Mouse (Mus musculus) MEL-GATA-1-ER (cell line): Measurements from ENCODE around the gene Olfr314.
"Not testable (repeated sequence)": the region's sequence is repeated elsewhere in the genome, so short reads cannot be mapped to it uniquely, and the experiment has no call there.

Experiments
- DNase-seq: peaks from one replicate; pipeline ENCODE4 v3.0.0-alpha.2; 2012; ENCODE audit warnings: low read depth; ENCODE audit errors: extremely low read depth

Gene Olfr314

DNA sequence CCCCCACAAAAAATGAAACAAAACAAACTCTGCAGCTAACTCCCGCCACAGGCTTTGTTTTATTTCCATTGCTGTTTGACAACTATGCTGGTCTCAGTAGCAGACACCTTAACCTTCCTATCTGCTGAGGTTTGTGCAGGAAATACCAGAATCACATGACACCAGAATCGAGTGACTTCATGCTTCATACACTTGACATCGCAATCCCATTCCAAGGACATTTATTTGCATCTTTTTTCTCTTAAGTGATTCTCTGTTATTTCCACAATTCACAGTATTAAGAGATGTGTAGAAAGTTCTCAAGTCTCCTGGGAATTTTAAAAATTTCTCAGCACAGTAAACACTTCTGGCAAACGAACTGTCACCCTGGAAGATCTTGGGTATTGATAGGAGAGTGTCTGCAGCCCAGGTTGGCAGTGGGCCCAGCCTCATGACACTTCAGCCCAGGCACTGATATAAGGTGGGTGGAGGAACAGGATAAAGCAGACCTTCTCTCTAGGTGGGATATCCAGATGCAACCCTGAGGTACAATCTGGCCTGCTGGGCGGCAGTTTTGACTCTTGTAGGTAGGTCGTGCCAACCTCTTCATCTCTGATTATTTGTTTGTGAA lies at the start of gene Olfr314:
Olfr314 (plus strand) TSS at position 473 of the 610 bp plus-strand sequence.
- no peak for DNase-seq

DNA sequence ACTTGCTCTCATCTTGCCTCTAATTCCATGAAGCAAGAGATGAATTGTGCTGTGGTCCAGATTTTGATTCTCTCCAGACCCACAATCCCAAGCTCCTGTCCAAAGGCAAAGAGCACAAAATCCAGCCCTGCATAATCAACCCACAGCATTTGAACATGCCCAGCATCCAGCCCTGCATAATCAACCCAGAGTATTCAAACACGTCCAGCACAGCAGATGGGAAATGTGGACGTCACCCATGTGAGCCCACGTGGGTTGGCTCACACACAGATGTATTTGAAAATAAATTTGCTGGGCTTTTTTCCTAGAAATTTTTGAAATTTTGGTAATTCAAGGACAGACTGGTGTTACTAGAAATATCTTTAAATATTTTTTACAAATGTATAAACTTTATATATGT lies 49.4 kb upstream of the Olfr314 start:
- DNase-seq: no peak

DNA sequence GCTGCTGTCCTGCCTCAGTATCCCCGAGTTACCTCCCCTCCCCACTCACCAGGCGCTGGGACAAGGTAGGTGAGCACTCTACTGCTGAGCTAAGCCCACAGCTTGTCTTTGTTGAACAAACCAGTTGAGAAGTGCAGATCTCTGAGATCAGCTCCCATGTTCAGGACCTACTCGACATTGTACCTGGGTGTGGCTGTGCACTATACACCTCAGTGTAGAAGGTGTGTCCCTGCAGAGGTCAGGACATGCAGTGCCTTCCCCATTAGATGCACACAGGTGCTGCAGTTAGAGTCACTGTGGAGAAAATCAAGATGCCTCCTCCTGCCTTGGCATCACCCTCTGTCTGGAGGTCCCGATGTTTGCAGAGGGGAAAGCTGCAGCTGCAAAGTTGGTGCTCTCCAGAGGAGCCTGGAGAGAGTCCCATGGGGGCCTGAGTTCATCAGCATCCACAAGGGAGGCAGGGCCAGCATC lies 43.9 kb upstream of the Olfr314 start, which contains the start of gene Olfr317:
Olfr317 (minus strand) TSS at position 421 of the 471 bp plus-strand sequence.
- DNase-seq: no peak

DNA sequence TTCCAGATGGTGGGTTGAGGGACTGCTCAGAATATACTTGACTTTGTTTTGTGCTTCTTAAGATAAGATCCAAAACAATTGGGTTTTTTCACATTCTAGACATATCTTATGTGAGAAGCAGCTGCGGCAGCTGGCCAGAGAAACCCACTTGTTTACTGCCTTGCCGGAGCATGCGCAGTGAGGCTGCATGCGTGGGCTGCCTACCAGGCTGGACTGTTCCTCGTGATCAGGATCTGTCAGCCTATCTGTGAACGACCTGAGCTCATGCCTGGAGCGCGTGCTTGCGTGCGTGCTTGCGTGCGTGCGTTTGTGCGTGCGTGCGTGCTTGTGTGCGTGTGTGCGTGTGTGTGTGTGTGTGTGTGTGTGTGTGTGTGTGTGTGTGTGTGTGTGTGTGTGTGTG lies 31.7 kb upstream of the Olfr314 start:
- DNase-seq: not testable (repeated sequence)

DNA sequence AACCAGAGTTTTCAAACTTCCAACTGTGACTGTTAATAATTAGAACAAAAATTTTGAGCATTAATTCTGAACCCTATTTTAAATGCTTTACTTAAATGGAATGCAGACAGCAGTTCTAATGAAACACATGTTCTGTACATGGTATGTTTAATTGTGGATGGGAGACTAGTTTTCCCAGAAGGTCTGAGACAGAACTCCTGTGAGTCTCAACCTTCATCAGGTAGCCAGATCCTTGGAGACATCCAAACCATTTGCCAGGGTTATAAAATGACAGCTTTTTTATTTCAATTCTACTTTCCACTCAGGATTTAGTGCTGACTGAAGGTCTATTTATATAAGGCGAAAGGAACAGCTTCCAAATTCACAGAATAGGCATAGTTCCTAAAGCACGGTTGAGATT lies 30.3 kb upstream of the Olfr314 start, which contains the start of gene Olfr316:
Olfr316 (plus strand) TSS at position 301 of the 400 bp plus-strand sequence.
- no peak for DNase-seq

DNA sequence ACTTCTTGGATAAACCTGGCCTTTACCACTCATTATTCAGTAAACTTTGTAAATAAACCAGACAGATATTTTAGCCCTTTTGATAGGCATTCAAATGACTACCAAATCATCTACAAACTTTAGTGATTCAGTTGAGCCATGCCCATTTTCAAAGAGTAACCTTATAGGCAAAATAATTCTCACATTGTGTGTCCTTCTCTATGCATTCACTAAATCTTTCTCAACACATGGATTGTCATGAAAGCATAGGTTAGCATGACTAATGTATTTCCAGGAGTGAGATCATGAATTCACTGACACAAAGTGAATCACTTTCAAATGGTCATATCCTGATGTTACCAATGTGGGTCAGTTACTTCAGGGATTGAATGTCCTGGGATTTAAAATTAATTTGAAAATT lies 9.9 kb upstream of the Olfr314 start, which contains the start of gene Olfr315:
Olfr315 (plus strand) TSS at position 301 of the 400 bp plus-strand sequence.
- DNase-seq: no peak

DNA sequence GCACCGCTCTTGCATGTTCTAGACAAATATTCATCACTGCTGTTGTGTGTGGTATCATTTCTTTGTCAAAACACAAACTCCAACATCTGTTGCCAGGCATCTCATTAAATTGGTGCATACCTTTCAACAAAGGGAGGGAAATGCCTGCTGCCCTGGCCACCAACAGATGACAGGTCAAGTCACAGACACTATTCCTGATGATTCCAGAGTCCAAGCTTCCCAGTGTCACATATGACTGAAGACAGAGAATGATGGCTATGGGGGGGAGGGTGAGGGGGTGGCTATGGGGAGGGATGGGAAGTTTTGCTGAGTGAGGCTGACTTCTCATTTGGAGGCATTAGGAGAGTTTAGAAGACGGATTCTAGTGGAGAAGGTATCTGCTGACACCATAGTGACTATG lies 1.4 kb downstream of the Olfr314 start:
- DNase-seq: no peak

DNA sequence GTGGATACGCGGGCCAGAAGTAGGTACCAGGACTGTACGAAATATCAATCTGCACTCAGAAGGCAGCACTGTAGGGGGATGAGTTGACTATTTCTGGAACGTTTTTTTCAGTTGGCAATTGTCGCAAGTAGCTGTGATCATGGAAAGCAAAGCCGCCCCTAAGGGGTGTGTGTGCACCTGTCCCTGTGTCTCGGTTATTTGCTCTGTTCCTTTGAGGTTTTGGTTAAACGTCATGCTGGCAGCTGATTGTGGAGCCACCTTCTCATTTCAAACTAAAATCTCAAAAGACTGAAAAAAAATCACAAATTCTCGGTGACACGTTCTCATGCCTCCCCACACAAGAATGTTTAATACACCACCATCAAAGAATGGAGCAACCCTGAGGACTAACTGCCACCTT lies 4.9 kb downstream of the Olfr314 start:
- DNase-seq: no peak

DNA sequence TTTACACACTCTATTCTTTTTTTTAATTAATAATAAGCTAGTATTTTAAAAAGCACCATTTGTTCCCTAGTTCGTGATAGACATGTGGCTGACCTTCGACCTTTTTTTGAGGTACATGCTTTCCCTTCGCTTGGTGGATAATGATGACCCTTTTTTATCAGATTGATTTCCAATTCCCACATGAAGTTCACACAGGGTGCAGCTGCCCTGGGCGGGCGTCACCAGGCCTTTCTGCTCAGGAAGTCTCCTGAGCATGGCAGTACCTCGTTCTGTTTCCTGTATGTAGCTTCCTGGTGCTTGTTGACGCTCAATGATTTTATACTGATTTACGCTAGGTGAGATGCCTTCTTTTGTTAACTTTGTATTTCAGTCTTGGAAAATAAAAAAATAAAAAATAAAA lies 5.6 kb downstream of the Olfr314 start:
- no peak for DNase-seq

DNA sequence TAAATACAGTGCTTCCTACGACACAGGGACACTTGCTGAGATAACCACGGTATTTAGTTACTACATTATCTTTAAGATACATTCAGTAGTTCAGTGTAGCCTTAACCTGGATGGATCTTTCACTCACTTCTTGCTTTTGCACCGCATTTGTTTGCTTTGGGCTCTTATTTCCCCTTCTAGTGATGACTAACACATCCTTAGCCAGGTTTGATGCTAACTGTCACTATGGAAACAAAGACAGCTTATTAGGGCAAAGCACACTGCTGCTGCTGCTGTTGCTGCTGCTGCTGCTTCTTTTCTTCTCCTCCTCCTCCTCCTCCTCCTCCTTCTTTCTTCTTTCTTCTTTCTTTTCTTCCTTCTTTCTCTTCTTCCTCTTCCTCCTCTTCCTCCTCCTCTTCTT lies 6.8 kb downstream of the Olfr314 start:
- DNase-seq: no peak

DNA sequence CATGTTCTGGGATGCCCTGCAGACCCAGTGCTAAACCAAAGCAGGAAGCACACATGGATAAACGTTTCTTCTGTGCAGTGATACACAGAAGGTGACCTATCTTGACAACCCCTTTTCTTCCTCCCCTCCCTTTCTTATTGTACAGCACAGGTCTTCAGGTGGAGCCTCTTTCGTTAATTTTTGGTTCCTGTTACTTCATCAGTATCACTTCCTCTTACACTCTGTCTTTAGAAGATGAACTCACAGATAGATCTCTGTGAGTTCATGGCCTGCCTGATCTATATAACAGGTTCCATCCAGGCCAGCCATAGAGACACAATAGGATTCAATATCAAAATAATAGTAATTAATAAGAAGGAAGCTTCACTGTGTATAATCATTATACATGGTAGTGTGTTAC lies 7.3 kb downstream of the Olfr314 start:
- no peak for DNase-seq

DNA sequence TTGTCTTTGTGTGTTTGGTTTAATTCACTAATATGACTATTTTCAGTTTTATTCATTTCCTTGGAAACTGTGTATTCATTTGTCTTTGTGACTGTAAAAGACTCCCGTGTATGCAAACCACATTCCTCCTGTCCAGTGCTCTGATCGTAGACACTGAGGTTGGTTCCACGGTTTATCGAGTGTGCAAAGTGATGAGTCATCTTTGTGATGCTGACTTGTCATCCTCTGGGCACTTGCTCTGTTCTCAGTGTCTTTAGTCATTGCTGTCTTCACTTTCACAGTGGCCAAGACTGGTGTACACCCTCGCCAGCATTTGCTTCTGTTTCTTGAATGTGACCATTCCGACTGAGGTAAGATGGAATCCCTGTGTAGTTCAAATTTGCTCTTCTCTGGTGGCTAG lies 7.9 kb downstream of the Olfr314 start:
- DNase-seq: no peak

DNA sequence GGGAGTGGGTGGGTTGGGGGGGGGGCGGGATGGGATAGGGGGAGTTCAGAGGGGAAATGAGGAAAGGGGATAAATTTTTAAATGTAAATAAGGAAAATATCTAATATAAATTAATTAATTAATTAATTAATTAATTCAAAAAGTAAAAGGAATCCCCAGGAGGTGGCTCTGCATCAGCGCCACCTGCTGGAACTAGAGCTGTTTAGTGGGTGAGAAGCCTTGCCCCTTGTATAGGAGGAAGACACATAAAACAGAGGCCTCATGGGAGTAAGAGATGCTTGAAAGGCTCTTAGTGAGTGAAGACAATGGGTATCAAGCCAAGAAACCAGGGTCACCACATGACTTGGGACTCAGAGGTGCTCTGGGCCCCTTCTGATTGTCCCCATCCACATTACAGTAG lies 13.1 kb downstream of the Olfr314 start:
- DNase-seq: no peak

DNA sequence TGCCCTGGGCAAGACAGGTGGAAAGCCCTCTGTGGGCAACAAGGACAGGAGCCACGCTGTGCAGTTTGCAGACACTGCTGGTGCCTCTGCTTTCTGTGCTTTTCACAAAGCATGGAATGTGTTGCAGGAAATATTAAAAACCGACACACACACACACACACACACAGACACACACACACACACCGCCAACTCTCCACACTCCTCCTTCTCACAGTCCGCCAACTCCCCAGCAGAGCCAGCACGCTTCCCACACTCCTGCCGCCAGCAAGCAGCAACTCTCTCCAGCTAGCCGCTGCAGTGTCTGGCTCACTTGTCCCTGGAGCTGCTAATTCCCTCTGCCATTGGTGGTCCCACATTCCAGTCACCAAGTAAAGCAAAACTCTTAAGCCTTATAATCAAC lies 14.1 kb downstream of the Olfr314 start:
- DNase-seq: no peak

DNA sequence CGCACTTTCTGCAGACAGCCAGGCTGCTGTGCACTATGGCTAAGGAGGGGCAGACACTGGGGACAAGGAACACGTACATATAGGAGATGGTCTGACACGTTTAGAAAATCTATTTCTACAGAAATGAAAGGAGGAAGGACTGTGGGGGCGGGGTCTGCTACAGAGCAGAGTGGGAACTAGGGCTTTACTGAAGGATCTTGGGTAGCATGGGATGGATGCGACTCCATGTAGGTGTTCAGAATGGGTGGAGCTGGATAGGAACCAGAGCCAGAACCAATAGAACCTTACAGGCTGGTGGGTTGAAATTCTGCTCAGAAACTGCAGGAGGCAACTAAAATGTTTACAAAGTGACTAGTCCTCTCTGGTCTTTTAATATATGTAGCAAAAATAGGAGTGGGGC lies 17.0 kb downstream of the Olfr314 start:
- no peak for DNase-seq

DNA sequence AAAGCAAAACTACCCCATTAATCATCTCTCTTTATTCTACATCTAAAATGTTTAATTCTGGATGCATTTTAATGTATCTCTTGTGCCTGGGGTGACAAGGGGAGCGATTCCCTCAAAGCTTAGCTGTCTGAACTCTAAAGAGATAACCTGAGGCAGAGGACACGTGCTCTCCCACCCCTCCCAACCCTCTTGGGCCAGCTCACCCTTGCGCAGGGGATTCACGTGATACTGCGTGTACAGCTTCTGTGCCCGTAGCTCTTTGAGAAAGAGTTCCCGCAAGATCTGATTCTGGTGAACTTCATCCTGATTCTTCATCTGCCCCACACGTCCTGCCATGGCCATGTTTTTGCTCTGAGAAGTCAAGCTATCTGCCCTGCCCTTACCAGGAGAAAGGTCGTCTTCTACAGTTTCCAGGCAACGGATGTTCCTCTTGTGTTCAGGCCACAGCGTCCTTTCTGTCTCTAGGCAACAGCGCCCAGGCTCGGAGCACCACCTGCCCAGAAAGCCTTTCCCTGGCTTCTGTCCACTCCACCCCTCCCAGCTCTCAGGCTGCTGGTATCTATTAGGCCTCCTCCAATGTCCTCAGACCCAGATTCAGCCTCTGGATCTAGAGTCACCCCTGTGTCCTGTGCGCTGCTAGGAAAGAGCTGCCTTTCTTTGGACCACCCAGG lies 18.9 kb downstream of the Olfr314 start, which contains the start of gene Fam183b:
Fam183b (minus strand) TSS at position 403 of the 671 bp plus-strand sequence.
- DNase-seq: no peak

DNA sequence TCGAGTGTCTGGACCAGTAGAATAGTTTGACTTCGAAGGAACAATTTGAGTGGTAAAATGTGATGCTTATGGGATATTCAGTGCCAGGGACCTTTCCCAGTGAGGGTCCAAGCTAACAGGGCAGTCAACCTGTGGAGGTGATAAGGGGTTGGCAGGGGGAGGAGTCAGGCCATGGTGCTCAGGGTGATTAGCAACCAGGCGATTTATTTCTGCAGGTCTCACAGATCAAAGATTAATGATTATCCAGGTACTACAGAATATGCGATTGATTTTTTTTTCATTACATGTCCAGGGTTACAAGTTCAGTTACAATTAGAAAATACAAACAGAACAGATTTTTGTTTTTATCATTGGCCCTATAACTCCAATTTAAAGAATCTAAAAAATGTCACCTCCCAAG lies 21.1 kb downstream of the Olfr314 start:
- DNase-seq: no peak

DNA sequence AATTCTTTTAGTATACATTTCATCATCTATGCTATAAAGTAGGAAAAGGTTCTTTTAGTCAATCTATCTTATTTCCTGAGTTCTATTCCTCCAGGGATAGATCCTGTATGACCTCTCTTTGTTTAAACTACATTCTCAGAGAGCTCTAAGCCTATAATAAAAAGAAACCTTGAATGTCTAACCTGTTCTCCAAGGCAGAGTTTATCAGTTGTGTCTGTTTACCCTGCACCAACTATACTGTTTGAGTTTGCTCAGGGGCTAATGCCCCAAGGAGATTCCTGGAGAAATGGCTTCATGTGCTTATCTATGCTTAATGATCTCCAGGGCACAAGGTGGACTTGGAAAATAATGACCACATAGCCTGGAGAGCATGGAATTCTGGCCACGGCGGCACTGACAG lies 21.6 kb downstream of the Olfr314 start:
- no peak for DNase-seq

DNA sequence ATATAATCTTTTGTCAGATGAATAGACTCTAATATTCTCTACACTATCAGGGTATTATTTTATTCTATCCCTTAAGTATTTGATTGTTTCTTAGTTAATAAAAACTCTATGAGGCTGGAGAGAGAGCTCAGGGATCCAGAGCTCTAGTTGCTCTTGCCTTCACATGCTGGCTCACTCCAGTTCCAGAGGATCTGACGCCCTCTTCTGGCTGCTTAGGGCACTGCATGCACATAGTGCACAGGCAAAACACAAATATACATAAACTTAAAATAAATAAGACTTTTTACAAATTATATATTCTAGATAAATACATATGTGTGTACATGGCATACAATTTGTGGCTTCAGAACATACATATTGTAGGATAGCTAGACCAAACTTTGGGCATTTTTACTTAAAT lies 29.2 kb downstream of the Olfr314 start:
- no peak for DNase-seq

DNA sequence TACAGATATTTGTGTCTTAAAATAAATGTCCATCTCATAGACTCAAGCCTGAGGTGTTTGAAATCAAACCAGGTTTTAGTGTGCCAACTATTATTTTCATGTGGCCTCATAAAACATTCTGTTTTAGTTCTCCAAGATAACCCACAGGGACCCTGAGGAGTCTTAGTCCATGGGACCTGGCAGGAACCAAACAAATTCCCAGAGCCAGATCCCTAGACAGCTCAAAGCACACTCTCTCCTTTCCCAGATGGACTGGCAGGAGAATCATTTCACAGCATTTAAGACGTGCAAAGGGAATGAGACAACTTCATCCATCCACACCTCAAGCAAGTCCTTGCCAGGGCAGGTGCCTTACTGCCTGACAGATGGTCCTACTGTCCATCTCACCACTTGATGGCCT lies 31.9 kb downstream of the Olfr314 start, which contains the start of gene Olfr313:
Olfr313 (plus strand) TSS at position 301 of the 400 bp plus-strand sequence.
- not testable (repeated sequence) for DNase-seq

DNA sequence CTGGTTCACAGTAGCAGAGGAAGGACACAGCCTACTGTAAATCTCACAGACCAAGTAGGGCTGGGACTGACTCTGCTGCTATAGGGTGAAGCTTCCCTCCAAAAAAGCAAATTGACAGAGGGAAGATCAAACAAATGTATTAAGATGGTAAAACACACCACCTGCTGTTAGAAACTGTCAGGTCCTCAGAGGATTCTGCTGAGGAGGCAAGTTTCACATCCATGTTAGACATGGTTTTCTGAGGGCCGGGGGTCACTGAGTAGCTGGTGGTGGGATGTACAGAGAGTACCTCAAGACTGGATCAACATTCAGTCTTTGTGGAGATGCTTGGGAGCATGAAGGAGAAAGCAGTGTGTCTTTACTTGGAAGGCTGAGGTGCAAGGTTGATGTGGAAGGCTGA lies 32.9 kb downstream of the Olfr314 start:
- DNase-seq: no peak

DNA sequence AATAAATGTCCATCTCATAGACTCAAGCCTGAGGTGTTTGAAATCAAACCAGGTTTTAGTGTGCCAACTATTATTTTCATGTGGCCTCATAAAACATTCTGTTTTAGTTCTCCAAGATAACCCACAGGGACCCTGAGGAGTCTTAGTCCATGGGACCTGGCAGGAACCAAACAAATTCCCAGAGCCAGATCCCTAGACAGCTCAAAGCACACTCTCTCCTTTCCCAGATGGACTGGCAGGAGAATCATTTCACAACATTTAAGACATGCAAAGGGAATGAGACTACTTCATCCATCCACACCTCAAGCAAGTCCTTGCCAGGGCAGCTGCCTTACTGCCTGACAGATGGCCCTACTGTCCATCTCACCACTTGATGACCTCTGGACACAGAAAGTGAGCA lies 46.2 kb downstream of the Olfr314 start, which contains the start of gene Olfr312:
Olfr312 (plus strand) TSS at position 301 of the 400 bp plus-strand sequence.
- DNase-seq: not testable (repeated sequence)

DNA sequence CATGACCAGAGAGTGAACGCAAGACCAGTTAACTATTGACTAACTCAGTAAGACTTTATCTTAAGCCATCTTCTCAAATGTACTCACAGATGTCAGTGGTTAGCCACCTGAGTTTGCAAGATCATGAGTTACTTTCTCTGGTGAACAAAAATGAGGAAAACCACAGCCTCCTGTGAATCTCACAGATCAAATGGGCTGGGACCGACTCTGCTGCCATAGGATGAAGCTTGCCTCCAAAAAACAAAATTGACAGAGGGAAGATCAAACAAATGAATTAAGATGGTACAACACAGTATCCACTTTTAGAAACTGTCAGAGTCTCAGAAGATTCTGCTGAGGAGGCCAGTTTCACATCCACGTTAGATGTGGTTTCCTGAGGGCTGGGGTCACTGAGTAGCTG lies 47.0 kb downstream of the Olfr314 start:
- no peak for DNase-seq
